Mouse (Mus musculus) hindbrain, embryonic 16.5 days (tissue): ENCODE data around the gene Ifnl2. TPM values are rescaled to one million over a fixed set of nuclear protein-coding genes. Genes with fewer than 3 reads are reported as not detected.
"Not testable (repeated sequence)": the region's sequence is repeated elsewhere in the genome, so short reads cannot be mapped to it uniquely, and the experiment has no call there.

Experiments used
- ATAC-seq: fragments of 200-750 bp; cut with Nextera tagmentation; 2 replicates; pipeline ENCODE4 v1.8.0; 2017; ENCODE audit warnings: moderate TSS enrichment, moderate library complexity
- H3K27ac ChIP-seq: fragments of 300-500 bp; sonication (generic); 2 replicates; pipeline ENCODE4 v1.5.1; 2014; ENCODE audit warnings: low read depth, mild to moderate bottlenecking, control low read depth, low read length, moderate library complexity
- H3K27me3 ChIP-seq: fragments of 300-500 bp; sonication (generic); replicated peaks from 2 replicates; pipeline ENCODE4 v1.6.1; 2014; ENCODE audit warnings: low read length; ENCODE audit not compliant: control insufficient read depth, insufficient read depth
- H3K36me3 ChIP-seq: fragments of 300-500 bp; sonication (generic); 2 replicates; pipeline ENCODE4 v1.6.1; 2014; ENCODE audit warnings: mild to moderate bottlenecking, low read length, moderate library complexity, mixed read lengths; ENCODE audit not compliant: control insufficient read depth, insufficient read depth
- H3K4me1 ChIP-seq: fragments of 300-500 bp; sonication (generic); 2 replicates; pipeline ENCODE4 v1.6.1; 2014; ENCODE audit warnings: low read depth, low read length; ENCODE audit not compliant: control insufficient read depth, insufficient read depth
- H3K4me2 ChIP-seq: fragments of 300-500 bp; sonication (generic); 2 replicates; pipeline ENCODE4 v1.6.1; 2014; ENCODE audit warnings: mild to moderate bottlenecking, low read length, control low read depth, moderate library complexity
- H3K4me3 ChIP-seq: fragments of 300-500 bp; sonication (generic); 2 replicates; pipeline ENCODE4 v1.5.1; 2014; ENCODE audit warnings: mild to moderate bottlenecking, low read length, control low read depth, moderate library complexity
- H3K9ac ChIP-seq: fragments of 300-500 bp; sonication (generic); 2 replicates; pipeline ENCODE4 v1.6.1; 2014; ENCODE audit warnings: low read depth, mild to moderate bottlenecking, control low read depth, low read length, moderate library complexity
- H3K9me3 ChIP-seq: fragments of 300-500 bp; sonication (generic); 2 replicates; pipeline ENCODE4 v1.6.1; 2014; ENCODE audit warnings: mild to moderate bottlenecking, low read length, moderate library complexity; ENCODE audit not compliant: control insufficient read depth
- WGBS: fragments of 180-500 bp; shearing (Covaris S2); extraction: QIAGEN DNeasy Blood & Tissue Kit; methylation state at CpG from one replicate; pipeline ENCODE4 v1.1.7; 2014; 5-methylcytosine and 5-hydroxymethylcytosine counted together
- polyA plus RNA-seq: library from polyadenylated mRNA; unstranded; fragments of >200 nt; fragmentation: Nextera tagmentation; extraction: Ambion mirVana; gene quantifications from 2 replicates; pipeline ENCODE4 v1.2.1, GENCODE M21; 2015

Ifnl2 gene
- polyA plus RNA-seq, 1 experiment from 2014 or later = not detected

DNA sequence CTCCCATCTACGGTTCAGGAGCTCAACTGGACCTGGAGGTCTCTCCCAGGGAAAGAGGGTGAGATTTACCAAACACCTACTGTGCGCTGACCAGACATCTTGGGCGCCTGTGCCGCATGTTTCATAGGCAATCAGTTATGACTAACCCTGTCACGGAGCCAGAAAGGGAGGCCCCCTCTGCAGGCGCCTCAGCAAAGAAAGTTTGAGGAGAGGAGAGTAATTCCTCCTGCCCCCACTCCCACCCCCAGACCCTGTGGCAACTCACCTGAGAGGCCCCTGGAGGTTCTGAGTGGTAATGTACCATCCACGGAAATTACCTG, 35.6 kb upstream of the Ifnl2 start:
- no peak for ATAC-seq
- H3K9ac ChIP-seq = no peak overlapping the region
- WGBS = 45% methylated on average over 7 of the region's 7 CpGs
- H3K36me3 ChIP-seq = no peaks in the 10 kb centered on the region
- no peak overlapping the region for H3K4me3 ChIP-seq
- peaks cover 20% of the 10 kb centered on the region for H3K27me3 ChIP-seq
- peaks cover 15% of the 10 kb centered on the region for H3K4me1 ChIP-seq
- no peak overlapping the region for H3K4me2 ChIP-seq
- H3K9me3 ChIP-seq = no peaks in the 10 kb centered on the region
- H3K27ac ChIP-seq = no peak overlapping the region

DNA sequence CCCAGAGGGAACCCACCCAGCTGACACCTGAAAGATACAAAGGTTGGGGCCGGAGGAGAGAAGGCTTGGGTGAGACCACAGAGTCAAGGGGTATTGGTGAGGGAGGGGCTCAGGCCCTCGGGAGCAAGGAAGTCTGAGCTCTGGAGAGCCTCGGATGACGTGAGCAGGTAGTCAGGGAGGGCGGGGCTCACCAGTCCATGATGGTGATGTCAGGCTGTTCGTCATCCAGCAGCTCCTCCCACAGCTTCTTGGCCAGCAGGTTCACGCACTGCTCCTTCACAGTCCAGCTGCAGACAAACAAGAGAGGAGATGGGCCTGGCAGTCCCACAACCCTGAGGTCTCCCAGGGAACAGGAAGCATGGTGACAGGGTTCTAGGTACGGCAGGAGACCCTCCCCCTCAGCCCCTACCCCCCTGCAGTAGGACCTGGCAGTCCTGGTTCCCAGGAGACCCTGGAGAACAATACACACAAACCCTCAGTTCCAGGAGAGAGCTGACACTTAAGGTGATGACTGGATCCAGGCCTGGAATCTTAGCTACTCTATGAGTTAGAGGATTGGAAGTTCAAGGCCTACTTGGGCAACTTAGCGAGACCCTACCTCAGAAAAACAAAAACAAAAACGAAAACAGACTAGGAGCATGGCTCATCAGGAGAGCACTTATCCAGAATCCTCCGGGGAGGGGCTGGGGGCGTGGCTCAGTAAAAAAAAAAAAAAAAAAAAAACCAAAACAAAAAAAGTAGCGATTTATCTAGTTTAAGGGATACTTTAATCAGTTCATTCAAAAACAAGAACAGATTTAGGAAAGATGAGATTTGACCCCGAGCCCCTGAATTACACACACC, 35.0 kb upstream of the Ifnl2 start:
- no peak overlapping the region for H3K4me3 ChIP-seq
- no peak for ATAC-seq
- no peak overlapping the region for H3K4me2 ChIP-seq
- peaks cover 15% of the 10 kb centered on the region for H3K4me1 ChIP-seq
- H3K9me3 ChIP-seq = no peaks in the 10 kb centered on the region
- H3K36me3 ChIP-seq = no peaks in the 10 kb centered on the region
- no peak overlapping the region for H3K27ac ChIP-seq
- H3K27me3 ChIP-seq = peaks cover 20% of the 10 kb centered on the region
- H3K9ac ChIP-seq = no peak overlapping the region
- 27% methylated on average over 14 of the region's 14 CpGs for WGBS

DNA sequence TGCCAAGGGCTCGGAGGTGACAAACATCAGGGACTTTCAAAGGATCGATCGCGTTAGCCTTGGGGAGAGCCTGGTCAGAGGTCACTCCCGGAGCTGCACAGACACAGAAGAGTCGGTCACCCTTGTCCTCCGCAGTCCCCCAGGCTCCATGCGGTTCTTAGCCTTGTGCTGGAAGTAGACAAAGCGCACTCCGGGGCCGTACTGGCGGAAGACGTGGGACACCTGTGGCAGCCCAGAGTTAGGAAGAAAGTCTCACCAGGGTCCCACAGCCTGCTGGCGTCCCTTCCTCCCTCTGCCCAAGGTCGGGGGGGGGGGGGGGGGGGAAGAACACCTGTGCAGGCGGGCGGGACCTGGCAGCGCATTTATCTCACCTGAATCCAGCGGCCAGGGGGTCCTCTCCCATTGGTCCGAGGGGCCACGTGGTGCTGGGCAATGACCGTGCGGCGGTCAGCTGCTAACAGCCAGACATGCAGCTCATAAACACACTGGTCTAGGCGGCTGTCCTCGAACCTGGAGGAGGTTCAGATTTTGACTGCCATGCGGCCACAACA, 33.9 kb upstream of the Ifnl2 start:
- no peak overlapping the region for H3K27ac ChIP-seq
- no peak for ATAC-seq
- H3K27me3 ChIP-seq = peaks cover 20% of the 10 kb centered on the region
- peaks cover 15% of the 10 kb centered on the region for H3K4me1 ChIP-seq
- WGBS = 4% methylated on average over 22 of the region's 27 CpGs
- peak overlapping the region; percentile 29 for H3K4me3 ChIP-seq
- H3K4me2 ChIP-seq = peak overlapping the region; percentile 62
- H3K9ac ChIP-seq = no peak overlapping the region; the same call in 1 of the 2 replicates
- no peaks in the 10 kb centered on the region for H3K36me3 ChIP-seq
- H3K9me3 ChIP-seq = no peaks in the 10 kb centered on the region

DNA sequence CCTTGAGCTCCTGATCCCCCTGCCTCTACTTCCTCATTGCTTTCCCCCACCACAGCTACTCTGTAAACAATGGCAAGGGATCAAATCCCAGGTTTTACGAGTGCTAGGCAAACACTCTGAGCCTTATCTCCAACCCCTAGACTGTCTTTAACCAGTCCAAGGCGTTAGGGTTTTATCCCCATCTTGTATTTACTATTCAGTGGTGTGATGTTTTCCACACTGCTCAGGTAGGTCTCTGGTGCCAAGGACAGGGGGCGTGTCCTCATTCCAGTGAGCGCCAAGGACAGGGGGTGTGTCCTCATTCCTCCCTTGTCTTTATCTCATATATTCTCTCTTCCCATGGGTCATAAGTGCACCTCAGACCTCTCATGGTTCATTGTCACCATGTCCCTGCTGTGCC, 30.3 kb upstream of the Ifnl2 start, which contains the start of gene Sycn:
TSS of gene Sycn (plus strand) at position 360 of the 400 bp plus-strand sequence.
- Histone ChIP-seq H3K9me3 (no peaks in the 10 kb centered on the region), H3K4me2 (no peak within 1 kb of the TSS), H3K27ac (no peak within 1 kb of the TSS), H3K4me1 (peaks cover 5% of the 10 kb centered on the region; the same call in 1 of the 2 replicates), H3K9ac (no peak within 1 kb of the TSS), H3K36me3 (no peaks in the 10 kb centered on the region), H3K4me3 (no peak within 1 kb of the TSS), H3K27me3 (peaks cover 14% of the 10 kb centered on the region)
- 79% methylated on average over 4 of the region's 4 CpGs for WGBS
- ATAC-seq = no peak

DNA sequence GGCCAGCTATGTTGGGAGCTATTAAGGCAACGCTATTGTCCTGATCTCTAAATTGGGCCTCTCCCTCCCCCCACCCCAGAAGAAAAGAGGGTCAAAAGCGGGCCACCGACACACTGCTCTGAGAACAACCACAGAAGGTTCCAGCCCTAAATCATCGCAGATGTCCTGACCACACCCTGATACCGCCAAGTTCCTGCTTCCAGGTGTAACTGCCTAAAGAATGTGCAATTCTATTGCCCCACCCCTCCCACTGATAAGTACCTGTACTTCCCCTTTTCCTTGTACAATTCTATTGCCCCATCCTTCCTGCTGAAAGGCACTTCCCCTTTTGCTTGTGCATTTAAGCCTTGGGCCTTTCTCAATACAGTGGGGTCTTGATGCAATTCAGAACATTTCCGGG, 28.6 kb upstream of the Ifnl2 start:
- H3K9me3 ChIP-seq, ATAC-seq, H3K4me2 ChIP-seq, H3K36me3 ChIP-seq, H3K9ac ChIP-seq, H3K4me3 ChIP-seq, H3K27me3 ChIP-seq, H3K4me1 ChIP-seq, H3K27ac ChIP-seq: not testable (repeated sequence)
- 90% methylated on average over 6 of the region's 6 CpGs for WGBS

DNA sequence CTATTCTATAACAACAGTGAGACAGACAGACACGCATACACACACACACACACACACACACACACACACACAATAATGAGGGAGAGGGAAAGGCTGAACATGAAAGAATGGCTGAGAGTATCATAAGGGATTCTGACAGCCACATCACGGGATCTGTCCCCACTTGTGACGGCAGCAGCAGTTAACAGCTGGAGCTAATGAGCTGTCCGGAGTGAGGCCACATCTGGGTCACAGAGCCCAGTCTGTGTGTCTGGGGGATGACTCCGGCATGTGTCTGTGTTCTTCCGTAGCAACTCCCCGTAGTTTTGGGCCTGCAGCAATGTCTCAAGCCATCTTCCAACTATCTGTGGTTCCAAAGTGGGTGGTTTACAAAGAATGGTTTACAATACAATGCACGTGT, 21.8 kb upstream of the Ifnl2 start:
- no peak overlapping the region for H3K4me3 ChIP-seq
- no peak overlapping the region for H3K27ac ChIP-seq
- 83% methylated on average over 8 of the region's 8 CpGs for WGBS
- no peaks in the 10 kb centered on the region for H3K9me3 ChIP-seq
- no peak overlapping the region for H3K4me2 ChIP-seq
- no peaks in the 10 kb centered on the region for H3K27me3 ChIP-seq
- no peaks in the 10 kb centered on the region for H3K4me1 ChIP-seq
- no peaks in the 10 kb centered on the region for H3K36me3 ChIP-seq
- ATAC-seq = no peak
- no peak overlapping the region for H3K9ac ChIP-seq

DNA sequence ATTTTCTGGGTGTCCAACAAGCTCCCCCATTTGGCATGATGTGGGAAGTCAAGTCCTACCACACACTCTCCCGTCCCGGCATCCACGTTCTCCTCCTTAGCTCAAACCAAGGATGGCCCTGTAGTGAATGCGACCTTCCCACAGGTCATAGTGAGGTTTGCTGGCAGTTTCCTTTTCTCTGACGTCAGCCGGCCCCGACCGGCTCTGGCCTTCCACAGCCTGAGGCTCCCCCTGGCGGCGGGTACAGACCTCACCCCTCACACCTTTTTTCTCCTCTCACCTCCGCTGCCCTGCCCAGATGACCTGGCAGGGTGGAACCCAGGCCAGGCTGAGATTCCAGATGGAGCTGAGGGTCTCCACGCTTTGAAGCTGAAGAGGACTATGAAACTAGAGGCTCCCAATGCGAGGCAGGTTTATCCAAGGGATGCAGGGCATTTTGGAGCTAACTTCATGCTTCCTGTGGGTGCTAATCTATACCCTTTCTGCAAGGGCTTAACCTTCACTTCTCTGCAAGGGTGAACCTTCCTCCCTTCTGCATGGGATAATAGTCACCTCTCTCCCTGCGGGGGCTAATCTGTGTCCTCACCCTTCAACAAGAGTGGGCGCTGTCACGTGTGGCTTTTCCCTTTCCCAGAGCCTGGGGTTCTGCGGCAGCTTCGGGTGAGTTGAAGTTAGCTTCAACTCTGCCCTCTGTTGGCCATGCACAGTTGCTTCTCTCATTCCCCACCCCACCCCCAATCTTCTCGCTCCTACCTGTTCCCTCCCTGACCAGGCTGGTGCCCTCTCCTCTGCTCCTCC, 17.9 kb upstream of the Ifnl2 start:
- H3K9ac ChIP-seq = no peak overlapping the region
- no peaks in the 10 kb centered on the region for H3K36me3 ChIP-seq
- no peaks in the 10 kb centered on the region for H3K27me3 ChIP-seq
- no peak for ATAC-seq
- H3K4me2 ChIP-seq = no peak overlapping the region
- no peak overlapping the region for H3K27ac ChIP-seq
- H3K4me3 ChIP-seq = no peak overlapping the region
- no peaks in the 10 kb centered on the region for H3K4me1 ChIP-seq
- WGBS = 8% methylated on average over 19 of the region's 19 CpGs
- no peaks in the 10 kb centered on the region for H3K9me3 ChIP-seq

DNA sequence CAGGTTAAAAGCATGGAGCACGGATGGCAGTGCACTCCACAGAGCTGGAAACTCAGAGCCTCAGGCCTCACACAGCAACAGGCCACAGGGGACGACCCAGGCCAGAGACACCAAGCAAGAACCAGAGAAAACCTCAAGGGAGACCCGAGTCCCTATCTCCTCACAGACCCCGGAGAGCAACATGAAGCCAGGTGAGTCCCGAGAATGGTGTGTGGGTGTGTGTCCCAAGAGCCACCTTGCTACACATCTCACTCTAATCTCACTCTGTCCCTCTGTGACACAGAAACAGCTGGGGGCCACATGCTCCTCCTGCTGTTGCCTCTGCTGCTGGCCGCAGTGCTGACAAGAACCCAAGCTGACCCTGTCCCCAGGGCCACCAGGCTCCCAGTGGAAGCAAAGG, 12.3 kb upstream of the Ifnl2 start, which contains the start of gene Ifnl3:
TSS of gene Ifnl3 (plus strand) at position 301 of the 400 bp plus-strand sequence.
- WGBS = 79% methylated on average over 5 of the region's 6 CpGs
- not testable (repeated sequence) for H3K9ac ChIP-seq, H3K4me3 ChIP-seq, H3K36me3 ChIP-seq, H3K27ac ChIP-seq, H3K4me1 ChIP-seq, ATAC-seq, H3K4me2 ChIP-seq, H3K9me3 ChIP-seq, H3K27me3 ChIP-seq

DNA sequence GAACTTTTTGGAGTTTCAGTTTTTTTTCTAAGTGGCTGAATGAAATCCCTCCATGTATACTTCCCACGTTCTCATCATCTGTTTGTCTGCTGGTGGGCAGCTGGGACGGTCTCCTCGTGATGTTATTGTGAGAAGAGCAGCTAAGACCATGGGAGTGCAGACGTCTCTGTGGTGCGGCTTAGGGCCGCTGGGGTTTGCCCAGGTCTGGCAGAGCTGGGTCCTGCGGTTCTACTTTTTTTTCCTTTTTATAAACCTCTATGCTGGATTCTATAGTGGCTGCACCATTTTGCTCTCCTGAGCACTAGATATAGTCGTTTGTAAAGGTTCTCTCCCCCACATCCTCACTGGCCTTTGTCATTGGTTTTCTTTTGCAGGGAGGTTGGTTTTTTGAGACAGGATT, 1.2 kb upstream of the Ifnl2 start:
- Histone ChIP-seq H3K27me3 (no peaks in the 10 kb centered on the region), H3K36me3 (no peaks in the 10 kb centered on the region), H3K4me2 (no peak overlapping the region), H3K9ac (no peak overlapping the region), H3K4me1 (no peaks in the 10 kb centered on the region), H3K27ac (no peak overlapping the region), H3K4me3 (no peak overlapping the region), H3K9me3 (no peaks in the 10 kb centered on the region)
- WGBS = 73% methylated on average over 8 of the region's 8 CpGs
- no peak for ATAC-seq
